Mouse (Mus musculus): ENCODE measurements around the gene Cenpt. TPM values are rescaled to one million over a fixed set of nuclear protein-coding genes. Genes with fewer than 3 reads are reported as not detected.

The Cenpt gene
- polyA plus RNA-seq, 1 experiment: 27.8 TPM

DNA sequence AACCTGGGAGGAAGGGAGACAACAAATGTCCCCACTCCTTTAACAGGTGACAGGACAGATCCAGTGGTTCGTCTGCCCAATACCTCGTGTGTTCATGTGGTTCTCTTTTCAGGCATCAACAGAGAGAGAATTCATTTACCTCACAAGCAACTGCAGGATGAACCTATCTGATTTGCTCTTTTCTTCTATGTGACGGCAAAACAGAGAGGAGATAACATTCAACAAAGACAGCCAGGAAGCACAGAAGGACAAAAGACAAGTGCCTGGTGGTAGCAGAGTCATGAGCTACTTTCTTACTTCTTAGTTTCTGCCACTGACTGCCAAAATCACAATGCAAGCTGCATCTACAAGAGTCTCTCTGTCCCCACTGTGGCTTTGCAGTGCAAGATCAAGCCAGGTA is 41.5 kb downstream of the Cenpt start:
- 43% methylated on average over 3 of the region's 3 CpGs for WGBS
- no peak for DNase-seq
- Histone ChIP-seq H3K4me1 (ENCODE audit: control insufficient read depth, insufficient read depth, low read length) (peaks cover 16% of the 10 kb centered on the region), H3K27ac (ENCODE audit: insufficient read depth, low read length) (peak overlapping the region; percentile 8; the same call in 1 of the 2 replicates), H3K4me3 (replicated peaks; ENCODE audit: insufficient read depth, low read depth, low read length) (no peak overlapping the region), H3K27me3 (ENCODE audit: control insufficient read depth, insufficient read depth, low read length) (no peaks in the 10 kb centered on the region)
- TF ChIP-seq POLR2A (IDR thresholded peaks at IDR 0.05; ENCODE audit: borderline replicate concordance, insufficient read depth, low read length) (no peak), CTCF (IDR thresholded peaks at IDR 0.05; ENCODE audit: borderline replicate concordance, insufficient read depth, low read depth, low read length) (no peak)

DNA sequence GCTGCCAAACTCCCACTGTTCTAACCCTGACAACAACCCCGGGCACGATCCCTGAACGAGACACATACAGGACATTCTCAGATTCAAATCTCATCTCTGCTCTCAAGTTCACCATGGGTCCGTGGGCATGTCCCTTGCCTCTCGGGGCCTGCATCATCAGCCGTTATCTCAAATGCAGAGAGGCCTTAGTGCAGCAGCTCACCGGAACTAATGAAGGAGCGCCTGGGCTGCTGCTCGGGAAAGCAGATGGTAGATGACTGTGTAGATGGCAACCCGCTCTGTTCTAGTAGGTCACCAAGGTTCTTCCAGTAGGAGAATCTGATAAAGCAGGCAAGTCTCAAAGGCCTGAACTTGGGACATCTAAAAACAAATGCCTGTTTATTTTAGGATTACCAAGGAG is 42.0 kb downstream of the Cenpt start:
- Histone ChIP-seq H3K4me3 (replicated peaks; ENCODE audit: insufficient read depth, low read depth, low read length) (no peak overlapping the region), H3K27me3 (ENCODE audit: control insufficient read depth, insufficient read depth, low read length) (no peaks in the 10 kb centered on the region), H3K4me1 (ENCODE audit: control insufficient read depth, insufficient read depth, low read length) (peaks cover 16% of the 10 kb centered on the region), H3K27ac (ENCODE audit: insufficient read depth, low read length) (peak overlapping the region; percentile 77)
- no peak for TF ChIP-seq POLR2A (IDR thresholded peaks at IDR 0.05; ENCODE audit: borderline replicate concordance, insufficient read depth, low read length)
- TF ChIP-seq CTCF (IDR thresholded peaks at IDR 0.05; ENCODE audit: borderline replicate concordance, insufficient read depth, low read depth, low read length): no peak
- DNase-seq: peak; percentile 53 to 63
- WGBS: 13% methylated on average over 10 of the region's 10 CpGs

DNA sequence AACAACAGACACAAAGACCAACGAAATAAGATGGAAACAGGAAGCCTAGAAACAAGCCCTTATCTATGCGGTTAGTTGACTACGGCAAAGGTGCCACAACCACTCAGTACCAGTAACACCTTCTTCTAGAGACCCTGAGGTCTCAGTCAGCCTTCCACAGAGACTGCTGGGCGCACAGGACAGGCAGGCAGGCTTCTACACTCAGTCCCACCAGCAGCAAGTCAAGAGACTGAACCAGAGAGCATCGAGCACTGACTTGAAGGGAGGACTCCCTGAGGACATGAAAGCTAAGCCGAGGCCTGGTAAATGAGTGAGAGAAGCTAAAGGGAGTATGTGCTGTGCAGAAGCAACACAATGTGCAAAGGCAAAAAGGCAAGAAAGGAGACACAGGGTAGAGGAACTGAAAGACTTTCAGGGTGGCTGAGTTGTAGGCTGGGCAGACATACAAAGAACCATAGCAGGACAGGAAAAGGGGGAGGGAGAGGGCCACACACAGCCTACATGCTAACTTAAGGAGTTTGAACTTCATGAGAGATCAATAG is 42.8 kb downstream of the Cenpt start:
- TF ChIP-seq POLR2A (IDR thresholded peaks at IDR 0.05; ENCODE audit: borderline replicate concordance, insufficient read depth, low read length) (no peak), CTCF (IDR thresholded peaks at IDR 0.05; ENCODE audit: borderline replicate concordance, insufficient read depth, low read depth, low read length) (no peak)
- H3K4me3 ChIP-seq (replicated peaks; ENCODE audit: insufficient read depth, low read depth, low read length): no peak overlapping the region
- DNase-seq: no peak
- H3K4me1 ChIP-seq (ENCODE audit: control insufficient read depth, insufficient read depth, low read length): peaks cover 16% of the 10 kb centered on the region
- H3K27me3 ChIP-seq (ENCODE audit: control insufficient read depth, insufficient read depth, low read length): no peaks in the 10 kb centered on the region
- H3K27ac ChIP-seq (ENCODE audit: insufficient read depth, low read length): 0 out of 2 replicates have a peak overlapping the region, but pooled peaks have one; percentile 37
- WGBS: 82% methylated on average over 6 of the region's 6 CpGs

DNA sequence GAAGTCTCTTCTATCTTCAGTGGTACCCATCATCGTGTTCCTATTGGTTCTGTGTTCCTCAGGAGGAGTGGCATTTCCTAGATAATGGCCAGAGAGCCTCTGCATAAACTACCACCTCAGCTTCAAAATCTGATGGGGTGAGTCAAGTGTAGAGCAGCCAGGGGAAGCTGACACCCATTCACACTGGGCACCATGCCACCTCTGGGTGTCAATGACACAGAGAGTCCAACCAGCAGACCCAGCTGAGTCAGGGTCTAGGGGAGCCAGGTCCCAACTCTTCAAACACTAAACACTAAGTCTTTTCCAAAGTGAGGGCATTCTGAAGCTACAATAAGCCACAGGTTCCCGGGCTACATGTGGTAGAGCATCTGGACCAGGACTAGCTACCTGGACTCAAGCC is 44.6 kb downstream of the Cenpt start:
- 88% methylated on average over 2 of the region's 2 CpGs for WGBS
- DNase-seq: no peak
- H3K4me1 ChIP-seq (ENCODE audit: control insufficient read depth, insufficient read depth, low read length): peaks cover 16% of the 10 kb centered on the region
- H3K27ac ChIP-seq (ENCODE audit: insufficient read depth, low read length): no peak overlapping the region
- no peak overlapping the region for H3K4me3 ChIP-seq (replicated peaks; ENCODE audit: insufficient read depth, low read depth, low read length)
- H3K27me3 ChIP-seq (ENCODE audit: control insufficient read depth, insufficient read depth, low read length): no peaks in the 10 kb centered on the region
- no peak for TF ChIP-seq CTCF (IDR thresholded peaks at IDR 0.05; ENCODE audit: borderline replicate concordance, insufficient read depth, low read depth, low read length)
- TF ChIP-seq POLR2A (IDR thresholded peaks at IDR 0.05; ENCODE audit: borderline replicate concordance, insufficient read depth, low read length): no peak

DNA sequence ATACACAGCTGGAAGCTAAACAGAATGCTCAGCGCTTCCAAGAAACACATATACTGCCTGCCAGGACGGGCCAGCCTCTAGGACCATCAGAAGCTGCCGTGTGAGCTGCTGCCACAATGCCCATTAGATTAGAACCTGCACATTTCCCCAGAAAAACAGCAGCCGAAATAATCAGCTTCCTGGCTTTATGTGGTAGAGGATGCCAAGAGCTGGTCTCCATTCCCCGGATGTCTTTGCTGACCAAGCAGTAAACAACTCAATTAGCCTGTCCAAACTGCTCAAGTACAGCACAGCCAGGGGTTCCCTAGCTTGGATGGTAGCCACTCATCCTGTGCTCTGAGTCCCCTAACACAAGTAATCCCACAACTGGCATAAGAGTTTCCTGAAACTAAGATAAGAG is 45.3 kb downstream of the Cenpt start:
- 21% methylated on average over 5 of the region's 5 CpGs for WGBS
- Histone ChIP-seq H3K4me1 (ENCODE audit: control insufficient read depth, insufficient read depth, low read length) (peaks cover 16% of the 10 kb centered on the region), H3K4me3 (replicated peaks; ENCODE audit: insufficient read depth, low read depth, low read length) (no peak overlapping the region), H3K27me3 (ENCODE audit: control insufficient read depth, insufficient read depth, low read length) (no peaks in the 10 kb centered on the region), H3K27ac (ENCODE audit: insufficient read depth, low read length) (no peak overlapping the region)
- peak in 1 of 2 experiments; percentile 18 for DNase-seq
- no peak for TF ChIP-seq POLR2A (IDR thresholded peaks at IDR 0.05; ENCODE audit: borderline replicate concordance, insufficient read depth, low read length)
- TF ChIP-seq CTCF (IDR thresholded peaks at IDR 0.05; ENCODE audit: borderline replicate concordance, insufficient read depth, low read depth, low read length): no peak

DNA sequence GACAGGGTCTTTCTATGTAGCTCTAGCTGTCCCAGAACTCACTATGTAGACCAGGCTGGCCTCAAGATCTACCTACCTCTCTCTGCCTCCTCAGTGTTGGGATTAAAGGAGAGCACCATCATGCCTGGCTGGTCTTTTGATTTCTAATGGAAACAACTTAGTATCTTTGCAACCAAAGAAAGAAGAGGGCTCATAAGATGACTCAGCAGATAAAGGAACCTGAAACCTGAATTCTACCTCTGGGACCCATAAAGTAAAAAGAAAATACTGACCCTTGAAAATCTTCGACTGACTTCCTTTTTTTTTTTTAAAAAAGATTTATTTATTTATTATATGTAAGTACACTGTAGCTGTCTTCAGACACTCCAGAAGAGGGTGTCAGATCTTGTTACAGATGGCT is 47.1 kb downstream of the Cenpt start:
- Histone ChIP-seq H3K27me3 (ENCODE audit: control insufficient read depth, insufficient read depth, low read length) (no peaks in the 10 kb centered on the region), H3K4me3 (replicated peaks; ENCODE audit: insufficient read depth, low read depth, low read length) (no peak overlapping the region), H3K27ac (ENCODE audit: insufficient read depth, low read length) (no peak overlapping the region), H3K4me1 (ENCODE audit: control insufficient read depth, insufficient read depth, low read length) (peaks cover 7% of the 10 kb centered on the region)
- 90% methylated on average over 1 of the region's 1 CpGs for WGBS
- no peak for DNase-seq
- no peak for TF ChIP-seq CTCF (IDR thresholded peaks at IDR 0.05; ENCODE audit: borderline replicate concordance, insufficient read depth, low read depth, low read length)
- no peak for TF ChIP-seq POLR2A (IDR thresholded peaks at IDR 0.05; ENCODE audit: borderline replicate concordance, insufficient read depth, low read length)

DNA sequence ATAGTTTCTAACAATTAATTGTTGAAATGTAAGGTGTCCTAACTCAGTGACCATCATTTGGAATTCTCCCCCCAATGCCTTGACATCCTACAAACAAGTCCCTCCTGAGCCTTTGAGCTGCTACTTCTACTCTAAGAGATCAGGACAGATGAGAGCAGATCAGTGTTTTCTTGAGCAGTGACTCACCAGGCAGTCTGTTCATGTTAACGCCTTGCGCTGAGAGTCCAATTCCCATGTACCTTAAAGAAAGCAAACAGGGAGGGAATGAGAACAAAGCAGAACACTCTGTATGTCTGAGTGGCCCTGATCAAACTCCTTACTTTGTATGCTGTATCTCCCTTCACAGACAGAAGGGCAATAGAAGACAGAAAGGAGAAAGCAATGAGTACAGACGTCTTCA is 47.7 kb downstream of the Cenpt start:
- Histone ChIP-seq H3K4me1 (ENCODE audit: control insufficient read depth, insufficient read depth, low read length) (peaks cover 5% of the 10 kb centered on the region; the same call in 1 of the 2 replicates), H3K27me3 (ENCODE audit: control insufficient read depth, insufficient read depth, low read length) (no peaks in the 10 kb centered on the region), H3K4me3 (replicated peaks; ENCODE audit: insufficient read depth, low read depth, low read length) (no peak overlapping the region), H3K27ac (ENCODE audit: insufficient read depth, low read length) (no peak overlapping the region)
- DNase-seq: no peak
- 75% methylated on average over 3 of the region's 3 CpGs for WGBS
- no peak for TF ChIP-seq POLR2A (IDR thresholded peaks at IDR 0.05; ENCODE audit: borderline replicate concordance, insufficient read depth, low read length)
- no peak for TF ChIP-seq CTCF (IDR thresholded peaks at IDR 0.05; ENCODE audit: borderline replicate concordance, insufficient read depth, low read depth, low read length)

DNA sequence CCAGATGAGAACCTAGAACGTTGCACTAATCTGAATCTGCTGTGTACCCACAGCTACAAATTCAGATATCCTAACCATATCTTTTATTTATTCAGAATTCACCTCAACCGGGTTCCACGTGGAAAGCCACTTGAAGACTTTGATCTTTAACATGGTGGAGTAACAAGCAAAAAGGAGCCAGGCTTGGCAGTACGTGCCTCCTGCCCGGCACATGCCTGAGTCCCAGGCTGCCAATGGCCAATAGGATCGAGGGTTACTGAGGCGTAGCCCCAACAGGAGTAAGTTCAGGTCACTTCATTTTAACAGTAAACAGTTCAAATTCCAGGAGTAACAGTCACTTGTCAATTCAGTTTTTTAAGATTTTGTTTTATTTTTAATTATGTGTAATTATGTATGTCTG is 48.3 kb downstream of the Cenpt start:
- Histone ChIP-seq H3K4me1 (ENCODE audit: control insufficient read depth, insufficient read depth, low read length) (peaks cover 5% of the 10 kb centered on the region; the same call in 1 of the 2 replicates), H3K27ac (ENCODE audit: insufficient read depth, low read length) (no peak overlapping the region), H3K4me3 (replicated peaks; ENCODE audit: insufficient read depth, low read depth, low read length) (no peak overlapping the region), H3K27me3 (ENCODE audit: control insufficient read depth, insufficient read depth, low read length) (no peaks in the 10 kb centered on the region)
- TF ChIP-seq POLR2A (IDR thresholded peaks at IDR 0.05; ENCODE audit: borderline replicate concordance, insufficient read depth, low read length): no peak
- TF ChIP-seq CTCF (IDR thresholded peaks at IDR 0.05; ENCODE audit: borderline replicate concordance, insufficient read depth, low read depth, low read length): no peak
- WGBS: 85% methylated on average over 7 of the region's 7 CpGs
- no peak for DNase-seq

Data from cerebellum, adult 2 months (tissue).